Mouse (Mus musculus) layer of hippocampus, postnatal 14 days (tissue): ENCODE data around the gene Lrrc26. TPM values are rescaled to one million over a fixed set of nuclear protein-coding genes. Genes with fewer than 3 reads are reported as not detected.
A peak's percentile ranks its signal among the peaks of the same experiment; 100 is the strongest.
"Not testable (repeated sequence)": the region's sequence is repeated elsewhere in the genome, so short reads cannot be mapped to it uniquely, and the experiment has no call there.

Experiments used
- DNase-seq, 2 experiments: peaks; one replicate each; pipeline ENCODE4 v3.0.0; 2021 to 2022; ENCODE audit warnings: low spot score in 2 of 2, mixed read lengths in 1 of 2
- long read RNA-seq, 2 experiments: library from polyadenylated mRNA; stranded (forward); transcript quantifications; one replicate each; pipeline ENCODE4 v2.0.0; 2021
- total RNA-seq, 2 experiments: library from RNA; stranded (reverse); gene quantifications; 2 replicates each; pipeline ENCODE4 v1.2.3; 2021

Lrrc26 gene
- not detected for total RNA-seq
- long read RNA-seq, experiment 1: 0 reads
- long read RNA-seq, experiment 2: 0 reads

- DNase-seq: peak in 1 of 2 experiments; percentile 37
These were observed at the start of gene Lrrc26 for GRCm38 (mm10) chr2:25289651-25290050. Lrrc26 (plus strand) TSS chr2:25289915.

DNA sequence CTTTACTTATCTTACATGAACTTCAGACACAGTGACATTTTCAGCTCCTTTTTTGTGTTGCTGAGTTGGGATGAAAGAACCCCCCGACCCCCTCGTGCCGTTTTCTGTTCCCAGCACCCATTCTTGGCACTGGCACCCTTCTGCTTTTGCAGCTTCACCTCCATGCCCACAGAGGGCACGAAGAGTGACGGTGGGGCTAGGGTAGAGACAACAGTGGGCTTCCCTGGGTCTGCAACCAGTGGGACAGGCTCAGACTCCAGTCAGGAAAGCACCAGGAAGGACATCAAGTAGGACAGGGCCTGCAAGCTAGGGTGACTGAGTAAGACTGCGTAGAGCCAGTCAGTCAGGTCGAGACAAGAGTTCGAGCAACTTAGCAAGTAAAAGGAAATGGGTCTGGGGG, 49.4 kb upstream of the Lrrc26 start:
- no peak for DNase-seq

DNA sequence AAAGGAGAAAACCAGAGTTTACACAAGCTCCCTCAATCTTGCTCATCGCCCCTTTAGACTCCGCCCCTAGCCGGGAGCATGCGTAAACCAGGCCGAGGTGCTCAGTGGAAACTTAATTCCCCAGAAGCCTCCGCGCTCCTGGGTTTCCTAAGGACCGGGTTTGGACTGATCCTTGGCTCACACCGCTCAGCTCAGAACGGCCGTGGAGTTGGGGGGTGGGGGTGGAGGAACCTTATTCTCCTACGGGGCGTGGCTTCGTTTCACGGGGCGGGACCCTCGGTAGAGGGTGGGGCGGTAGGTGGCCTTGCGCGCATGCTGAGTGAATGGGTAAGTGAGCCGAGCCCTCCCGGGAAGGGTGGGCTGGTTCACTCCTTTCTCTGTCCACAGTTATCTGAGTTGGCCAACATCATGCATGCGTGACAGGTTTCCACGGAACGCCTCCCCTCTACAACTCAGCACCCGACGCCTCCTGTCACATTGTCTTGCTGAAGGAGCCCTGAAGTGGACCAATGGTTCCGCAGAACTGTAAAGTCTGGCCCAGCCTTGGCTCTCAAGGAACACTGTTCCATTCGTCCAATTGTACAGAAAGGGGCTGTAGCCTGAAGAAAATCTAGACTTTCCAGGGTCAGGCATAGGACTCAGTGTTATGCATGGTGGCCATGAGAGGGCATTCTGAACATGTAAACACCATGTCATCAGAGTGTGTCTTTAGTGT, 48.8 kb upstream of the Lrrc26 start:
- DNase-seq: peak; percentile 63 to 75

DNA sequence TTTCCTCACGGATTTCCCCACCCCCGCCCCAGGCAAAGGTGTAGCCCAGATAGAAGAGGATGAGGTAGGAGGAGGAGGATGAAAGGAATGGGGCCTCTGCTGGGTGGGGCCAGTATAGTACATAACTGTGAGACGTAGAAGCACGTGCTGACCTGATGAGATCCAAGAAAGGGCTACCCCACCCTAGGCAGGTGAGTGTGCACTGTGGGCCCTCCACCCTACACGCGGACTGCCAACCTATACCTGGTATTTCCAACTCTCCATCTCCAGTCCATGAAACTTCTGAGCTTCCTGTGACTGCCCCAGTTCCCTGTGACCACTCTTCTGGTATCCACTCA, 48.3 kb upstream of the Lrrc26 start:
- no peak for DNase-seq

GRCm38 (mm10) chr2:25242101-25242506, 47.6 kb upstream of the Lrrc26 start, which contains the start of the genes Rnf208 and Cysrt1:
Rnf208 (plus strand) TSS chr2:25242255.
Cysrt1 (minus strand) TSS chr2:25242452.
- no peak for DNase-seq

GRCm38 (mm10) chr2:25243342-25243741, 46.4 kb upstream of the Lrrc26 start:
- no peak for DNase-seq

DNA sequence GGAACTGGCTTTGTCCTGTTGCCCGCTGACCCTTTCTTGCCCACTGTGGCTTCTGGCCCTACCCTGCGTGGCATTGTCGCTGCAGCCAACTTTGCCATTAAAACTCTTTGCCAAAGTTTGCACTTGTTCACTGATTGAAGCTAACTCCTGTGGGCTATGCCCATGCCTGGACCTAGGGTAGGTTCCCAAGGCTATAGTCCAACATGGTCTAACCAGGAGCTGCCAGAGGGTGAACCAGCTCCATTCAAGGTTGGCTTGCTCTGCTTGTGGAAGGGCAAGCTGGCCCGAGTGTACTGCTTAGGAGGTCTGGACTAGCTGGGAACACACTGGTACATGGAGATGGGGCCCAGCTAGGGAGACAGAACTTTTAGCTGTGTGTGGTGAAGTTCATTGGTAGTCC, 45.6 kb upstream of the Lrrc26 start:
- DNase-seq: no peak

DNA sequence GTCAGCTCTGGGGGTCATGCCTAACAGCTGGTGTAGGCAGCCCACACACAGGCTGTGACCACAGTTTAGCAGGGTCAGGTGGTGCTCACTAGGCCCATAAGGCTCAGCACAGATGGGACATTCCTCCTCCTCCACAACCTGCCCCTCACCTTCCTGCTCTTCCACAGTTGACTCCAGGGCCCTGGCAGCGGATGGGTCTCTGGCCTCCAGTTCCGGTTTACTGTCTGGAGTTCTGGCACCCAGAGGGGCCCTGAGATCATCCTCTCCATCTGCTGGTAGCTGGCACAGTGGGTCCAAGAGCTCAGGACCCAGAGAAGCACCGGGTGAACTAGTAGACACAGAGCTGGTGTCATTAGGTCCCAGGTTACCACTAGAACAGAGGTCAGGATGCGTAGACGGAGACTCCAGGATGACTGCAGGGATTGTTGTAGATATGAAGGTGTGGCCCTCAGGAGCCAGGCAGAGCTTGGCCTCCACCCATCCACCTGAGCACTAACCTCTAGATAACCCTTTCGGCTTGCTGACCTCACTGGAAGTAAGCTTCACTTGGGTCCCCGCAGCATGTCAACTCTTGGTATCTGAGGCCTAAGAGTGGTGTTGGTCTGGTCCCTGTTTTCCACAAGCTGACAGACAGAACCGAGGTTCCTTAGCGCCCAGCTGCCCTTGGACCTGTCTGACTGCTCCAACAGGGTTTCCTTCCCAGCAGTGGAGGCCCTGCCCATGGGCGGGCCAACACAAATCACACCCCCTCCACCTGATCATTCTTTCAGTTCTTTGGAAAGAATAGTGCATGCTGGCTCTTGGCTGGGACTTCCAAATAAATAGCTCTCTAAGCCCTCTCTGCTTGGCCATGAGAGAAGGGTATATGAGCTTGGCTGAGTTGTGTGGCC, 43.3 kb upstream of the Lrrc26 start, which contains the start of gene AL732309.1:
Gene AL732309.1, minus strand, starts transcription at position 681 of the 890 bp plus-strand sequence.
- DNase-seq: no peak

- DNase-seq: no peak
These were observed 37.4 kb upstream of the Lrrc26 start for GRCm38 (mm10) chr2:25252331-25252730.

- DNase-seq: peak; percentile 80 to 87
These were observed 34.4 kb upstream of the Lrrc26 start, which contains the start of gene Tmem203 for GRCm38 (mm10) chr2:25255284-25255779. Tmem203 (plus strand) TSS chr2:25255439.

- peak in 1 of 2 experiments; percentile 43 for DNase-seq
These were observed 33.1 kb upstream of the Lrrc26 start for GRCm38 (mm10) chr2:25256443-25257109.

- DNase-seq: not testable (repeated sequence)
These were observed 32.5 kb upstream of the Lrrc26 start for GRCm38 (mm10) chr2:25257250-25257649.

DNA sequence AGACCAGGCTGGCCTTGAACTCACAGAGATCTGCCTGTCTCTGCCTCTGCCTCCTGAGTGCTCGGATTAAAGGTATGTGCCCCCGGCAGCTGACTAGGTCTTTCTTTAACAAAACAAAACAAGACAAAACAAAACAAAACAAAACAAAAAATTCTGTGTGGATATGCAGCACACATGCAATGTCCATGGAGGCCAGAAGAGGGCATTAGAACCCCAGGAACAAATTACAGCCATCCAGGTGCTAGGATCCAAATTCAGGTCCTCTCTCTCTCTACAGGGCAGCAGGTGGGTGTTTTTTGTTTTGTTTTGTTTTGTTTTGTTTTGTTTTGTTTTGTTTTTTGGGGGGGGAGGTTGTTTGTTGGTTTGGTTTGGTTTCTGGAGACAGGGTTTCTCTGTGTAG, 30.8 kb upstream of the Lrrc26 start:
- no peak for DNase-seq

- peak in 1 of 2 experiments; percentile 53 for DNase-seq
These were observed 27.8 kb upstream of the Lrrc26 start for GRCm38 (mm10) chr2:25261870-25262269.

DNA sequence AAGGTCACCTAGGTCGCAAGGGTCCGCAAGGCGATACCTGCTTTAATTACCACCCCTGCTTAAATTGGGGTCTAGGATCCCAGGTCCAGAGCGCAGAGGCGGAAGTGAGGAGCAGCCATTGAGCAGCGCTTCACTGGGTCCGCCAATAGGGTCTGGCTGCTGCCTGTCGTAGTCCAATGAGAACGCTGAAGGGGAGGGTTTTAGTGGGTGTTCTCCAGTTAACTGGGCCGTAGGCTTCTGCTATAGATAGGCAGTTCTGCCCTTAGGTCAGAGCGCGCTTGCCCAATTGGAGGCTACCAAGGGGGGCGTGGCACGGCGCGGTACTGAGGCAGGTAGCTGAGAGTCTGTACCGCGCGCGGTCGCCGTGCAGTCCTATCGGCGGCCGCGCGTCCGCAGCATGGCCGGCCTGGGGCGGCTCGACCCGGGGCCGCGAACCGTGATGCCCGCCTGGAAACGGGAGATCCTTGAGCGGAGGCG, 27.4 kb upstream of the Lrrc26 start, which contains the start of gene Tprn:
Gene Tprn, plus strand, starts transcription at position 328 of the 477 bp plus-strand sequence.
- DNase-seq: peak; percentile 86 to 97

DNA sequence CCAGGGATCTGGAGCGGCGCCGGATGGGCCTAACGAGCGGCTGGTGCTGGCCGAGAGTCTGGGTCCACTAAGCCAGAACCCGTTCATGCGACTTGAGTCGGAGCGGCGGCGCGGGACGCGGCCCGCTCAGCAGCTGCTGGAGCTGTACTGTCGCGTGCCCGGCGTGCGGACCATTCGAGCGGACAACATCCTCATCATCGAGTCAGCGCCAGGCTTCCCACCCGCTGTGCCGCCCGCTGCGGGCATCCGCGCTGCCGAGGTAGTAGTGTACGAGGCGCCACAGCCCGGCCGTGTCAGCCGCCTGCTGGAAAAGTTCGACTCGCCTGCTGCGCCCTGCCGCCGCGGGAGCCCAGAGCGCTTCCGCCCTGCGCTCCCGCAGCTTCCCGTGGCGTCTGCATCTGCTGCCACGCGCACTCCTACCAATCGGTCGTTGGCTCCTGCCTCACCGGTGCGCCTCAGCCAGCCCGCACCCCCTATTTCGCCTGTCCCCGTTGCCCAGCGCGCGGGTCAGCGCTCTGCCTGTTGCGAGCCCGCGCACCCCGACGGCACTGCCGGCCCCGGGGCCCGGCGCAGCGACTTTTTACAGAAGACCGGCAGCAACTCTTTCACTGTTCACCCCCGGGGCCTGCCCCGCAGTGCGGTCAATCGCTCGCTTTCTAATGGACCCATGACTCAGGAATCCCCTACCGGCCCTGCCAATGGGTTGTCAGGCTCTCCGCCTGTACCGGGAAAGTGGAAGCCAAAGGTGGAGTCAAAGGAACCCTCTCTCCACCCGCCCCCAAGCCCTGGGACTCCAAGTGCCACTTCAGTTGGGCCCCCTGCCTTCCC, 26.7 kb upstream of the Lrrc26 start:
- no peak for DNase-seq

DNA sequence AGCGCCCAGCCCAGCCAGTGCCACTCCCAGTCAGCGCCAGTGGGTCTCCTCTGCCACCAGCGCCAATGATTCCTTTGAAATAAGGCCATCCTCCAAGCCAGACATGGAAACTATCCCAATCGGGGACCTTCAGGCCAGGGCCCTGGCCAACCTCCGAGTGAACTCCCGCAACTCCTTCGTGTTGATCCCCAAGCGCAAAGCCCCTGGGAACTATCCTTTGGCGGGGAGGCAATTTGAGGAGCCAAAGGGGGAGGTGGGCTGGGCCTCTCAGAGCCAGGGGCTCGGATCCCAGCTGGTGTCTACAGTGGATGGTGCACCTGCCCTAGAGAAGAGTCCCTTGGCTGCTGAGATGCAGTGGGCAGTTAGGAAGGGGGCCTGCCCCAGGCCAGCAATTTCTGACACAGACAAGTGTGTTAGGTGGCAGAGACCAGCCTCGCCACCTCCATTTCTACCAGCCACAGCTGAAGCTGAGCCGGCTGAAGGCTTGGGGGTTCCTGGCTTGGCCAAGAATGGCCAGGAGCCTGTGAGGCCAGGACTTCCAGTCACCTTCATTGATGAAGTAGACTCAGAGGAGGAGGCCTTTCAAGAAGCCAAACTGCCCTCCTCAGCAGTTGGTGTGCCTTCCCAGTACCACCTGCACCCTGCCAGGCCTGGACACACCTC, 26.0 kb upstream of the Lrrc26 start:
- DNase-seq: no peak

DNA sequence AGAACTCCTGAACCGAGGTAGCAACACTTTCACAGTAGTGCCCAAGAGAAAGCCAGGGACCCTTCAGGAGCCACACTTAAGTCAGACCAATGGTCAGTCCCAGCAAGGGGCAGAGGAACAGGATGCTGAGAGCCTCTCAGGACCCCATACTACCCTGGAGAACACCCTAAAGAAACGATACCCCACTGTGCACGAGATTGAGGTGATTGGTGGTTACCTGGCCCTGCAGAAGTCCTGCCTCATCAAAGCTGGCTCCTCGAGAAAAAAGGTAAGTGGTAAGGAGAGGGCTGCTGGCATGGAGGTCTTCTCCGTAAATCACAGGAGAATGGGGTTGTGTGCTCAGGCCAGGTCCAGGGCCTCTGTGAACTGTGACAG, 25.4 kb upstream of the Lrrc26 start:
- no peak for DNase-seq

DNA sequence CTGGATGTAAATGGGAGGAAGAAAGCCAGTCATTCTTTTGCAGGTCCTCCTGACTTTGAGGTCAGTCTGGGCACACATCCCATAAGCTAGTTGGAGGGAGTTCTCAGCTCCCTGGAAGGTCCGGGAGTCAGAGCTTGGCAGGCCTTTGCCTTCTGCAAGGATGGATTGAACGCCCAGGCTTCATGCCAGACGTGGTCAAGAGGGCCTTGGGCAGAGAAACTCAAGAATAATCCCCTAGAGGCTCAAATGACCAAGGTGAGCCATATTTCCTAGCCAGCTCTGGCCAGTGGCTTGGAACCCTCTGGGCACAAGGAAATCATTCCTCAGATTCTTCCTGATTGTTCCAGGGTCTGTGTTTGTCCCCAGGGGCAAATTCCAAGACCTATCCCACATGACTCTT, 24.9 kb upstream of the Lrrc26 start:
- DNase-seq: no peak
